Mouse (Mus musculus) embryonic facial prominence, embryonic 11.5 days (tissue): ENCODE results near the gene Spryd3. TPM values are rescaled to one million over a fixed set of nuclear protein-coding genes. Genes with fewer than 3 reads are reported as not detected.

Source experiments
- ATAC-seq: fragments of 200-750 bp; cut with Nextera tagmentation; replicated peaks from 2 replicates; pipeline ENCODE4 v1.8.0; 2017; ENCODE audit warnings: low read depth; ENCODE audit not compliant: insufficient number of reproducible peaks, low FRiP score, low TSS enrichment
- DNase-seq: peaks from one replicate; pipeline ENCODE4 v3.0.0-alpha.2; 2015; ENCODE audit warnings: low spot score
- H3K27ac ChIP-seq: fragments of 300-500 bp; sonication (generic); replicated peaks from 2 replicates; pipeline ENCODE4 v1.5.1; 2014; ENCODE audit warnings: mild to moderate bottlenecking, low read depth, low read length, control low read depth
- H3K27me3 ChIP-seq: fragments of 300-500 bp; sonication (generic); 2 replicates; pipeline ENCODE4 v1.6.1; 2014; ENCODE audit warnings: mild to moderate bottlenecking, low read length, moderate library complexity, mixed read lengths; ENCODE audit not compliant: control insufficient read depth, insufficient read depth
- H3K36me3 ChIP-seq: fragments of 300-500 bp; sonication (generic); replicated peaks from 2 replicates; pipeline ENCODE4 v1.6.1; 2014; ENCODE audit warnings: low read depth, mild to moderate bottlenecking, low read length, moderate library complexity, mixed read lengths; ENCODE audit not compliant: control insufficient read depth, insufficient read depth
- H3K4me1 ChIP-seq: fragments of 300-500 bp; sonication (generic); 2 replicates; pipeline ENCODE4 v1.6.1; 2014; ENCODE audit warnings: low read length, mixed read lengths; ENCODE audit not compliant: control insufficient read depth, insufficient read depth
- H3K4me2 ChIP-seq: fragments of 300-500 bp; sonication (generic); 2 replicates; pipeline ENCODE4 v1.6.1; 2014; ENCODE audit warnings: low read depth, mild to moderate bottlenecking, control low read depth, low read length, moderate library complexity
- H3K4me3 ChIP-seq: fragments of 300-500 bp; sonication (generic); 2 replicates; pipeline ENCODE4 v1.5.1; 2014; ENCODE audit warnings: low read depth, low read length, control low read depth
- H3K9ac ChIP-seq: fragments of 300-500 bp; sonication (generic); replicated peaks from 2 replicates; pipeline ENCODE4 v1.6.1; 2014; ENCODE audit warnings: mild to moderate bottlenecking, control low read depth, low read length
- H3K9me3 ChIP-seq: fragments of 300-500 bp; sonication (generic); replicated peaks from 2 replicates; pipeline ENCODE4 v1.6.1; 2016; ENCODE audit warnings: mild to moderate bottlenecking, low read length, inconsistent platforms, mixed read lengths; ENCODE audit not compliant: control insufficient read depth
- WGBS: fragments of 180-500 bp; shearing (Covaris S2); extraction: QIAGEN DNeasy Blood & Tissue Kit; methylation state at CpG from one replicate; pipeline ENCODE4 v1.1.7; 2014; 5-methylcytosine and 5-hydroxymethylcytosine counted together
- polyA plus RNA-seq: library from polyadenylated mRNA; unstranded; fragments of >200 nt; fragmentation: Nextera tagmentation; extraction: Ambion mirVana; gene quantifications from 2 replicates; pipeline ENCODE4 v1.2.1, GENCODE M21; 2014

The Spryd3 gene
- polyA plus RNA-seq, 1 experiment from 2014 or later: 8.2 TPM

DNA sequence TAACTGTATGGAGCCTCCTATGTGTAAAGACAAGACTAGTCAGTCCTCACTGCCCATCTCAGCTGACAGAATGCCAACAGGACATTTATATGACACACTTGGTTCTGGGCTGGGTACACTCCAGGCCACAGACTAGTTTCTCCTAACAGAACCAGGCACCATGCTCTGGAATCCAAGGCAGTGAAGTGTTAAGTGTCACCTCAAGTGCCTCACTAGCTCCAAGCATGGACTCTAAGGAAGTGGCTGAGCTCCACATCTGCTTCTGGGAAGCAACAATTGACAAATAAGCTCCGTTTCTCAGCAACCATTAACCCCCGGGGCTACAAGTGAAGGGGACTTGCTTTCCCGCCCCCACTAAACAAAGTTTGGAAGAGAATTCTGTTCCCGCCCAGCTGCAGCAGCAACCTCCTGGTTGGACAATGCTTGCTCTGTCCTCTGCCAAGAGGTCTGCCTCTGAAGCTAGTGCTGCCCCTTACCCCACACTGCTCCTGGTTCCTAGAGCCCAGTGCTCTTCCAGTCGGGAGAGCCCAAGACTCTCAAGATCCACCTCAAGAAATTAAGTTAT, 38.0 kb downstream of the Spryd3 start:
- H3K9me3 ChIP-seq: no peaks in the 10 kb centered on the region
- ATAC-seq (no peak), DNase-seq (peak; percentile 66)
- H3K9ac ChIP-seq: no peak overlapping the region
- H3K4me1 ChIP-seq: peaks cover 28% of the 10 kb centered on the region
- H3K27me3 ChIP-seq: no peaks in the 10 kb centered on the region
- H3K27ac ChIP-seq: no peak overlapping the region
- no peak overlapping the region for H3K4me3 ChIP-seq
- 20% methylated on average over 5 of the region's 5 CpGs for WGBS
- peaks cover 20% of the 10 kb centered on the region for H3K36me3 ChIP-seq
- H3K4me2 ChIP-seq: no peak overlapping the region

DNA sequence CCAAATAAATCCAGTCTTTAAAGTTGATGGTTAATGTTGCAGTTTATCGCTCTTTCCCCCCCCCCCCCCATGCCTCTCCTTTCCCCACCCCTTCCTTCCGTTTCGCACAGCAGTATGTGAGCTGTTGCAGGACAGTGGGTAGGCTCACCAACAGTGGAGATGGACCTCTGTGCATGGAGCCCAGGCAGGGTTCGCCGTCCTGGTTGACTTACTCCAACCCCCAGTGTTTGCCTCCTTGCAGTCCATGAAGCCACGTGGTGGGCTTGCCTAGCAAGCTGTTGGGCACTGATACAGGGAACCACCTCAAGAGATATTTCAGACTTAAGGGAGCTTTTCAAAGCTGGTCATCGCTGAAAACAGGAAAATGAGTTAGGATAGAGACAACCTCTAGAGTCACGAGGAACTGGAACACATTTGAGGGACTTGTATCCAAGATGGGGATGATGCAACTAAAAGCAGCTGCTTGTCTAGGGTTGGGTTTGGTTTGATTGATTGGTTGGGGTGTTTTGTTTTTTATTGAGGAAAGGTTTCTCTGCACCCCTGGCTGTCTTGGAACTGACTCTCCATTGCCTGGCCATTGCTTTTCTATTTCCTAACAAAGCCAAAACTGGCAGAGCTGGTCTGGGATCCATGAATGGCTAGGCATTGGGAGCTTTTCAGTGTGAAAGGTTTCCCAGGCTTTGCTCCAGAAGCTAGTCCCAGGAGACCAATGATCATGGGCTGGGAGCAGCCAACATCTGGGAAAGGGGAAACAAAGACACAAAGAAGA, 38.7 kb downstream of the Spryd3 start:
- no peak for DNase-seq
- Histone ChIP-seq H3K4me2 (no peak overlapping the region), H3K36me3 (peaks cover 20% of the 10 kb centered on the region), H3K9me3 (no peaks in the 10 kb centered on the region), H3K4me1 (peaks cover 20% of the 10 kb centered on the region), H3K27ac (no peak overlapping the region), H3K27me3 (no peaks in the 10 kb centered on the region), H3K9ac (no peak overlapping the region), H3K4me3 (no peak overlapping the region)
- WGBS: 75% methylated on average over 7 of the region's 8 CpGs
- no peak for ATAC-seq

DNA sequence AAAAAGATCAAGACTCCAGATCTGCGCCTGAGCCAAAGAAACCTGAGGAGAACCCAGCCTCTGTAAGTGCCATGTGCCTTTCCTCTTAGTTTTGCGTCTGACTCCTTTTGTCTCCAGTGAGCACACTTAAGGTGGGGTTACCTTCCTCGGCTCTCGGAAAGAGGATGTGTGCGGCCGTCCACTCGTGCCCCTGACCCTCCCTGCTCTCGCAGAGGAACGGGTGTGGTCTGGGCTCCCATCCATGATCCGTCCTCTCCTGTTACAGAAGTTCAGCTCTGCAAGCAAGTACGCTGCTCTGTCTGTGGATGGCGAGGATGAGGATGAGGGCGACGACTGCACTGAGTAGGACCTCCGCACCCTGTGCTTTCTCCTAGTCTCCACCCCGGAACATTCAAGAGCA, 41.0 kb downstream of the Spryd3 start:
- Histone ChIP-seq H3K4me2 (no peak overlapping the region), H3K9ac (no peak overlapping the region), H3K27me3 (no peaks in the 10 kb centered on the region), H3K4me1 (peaks cover 5% of the 10 kb centered on the region; the same call in 1 of the 2 replicates), H3K27ac (no peak overlapping the region), H3K36me3 (peaks cover 25% of the 10 kb centered on the region), H3K4me3 (no peak overlapping the region), H3K9me3 (no peaks in the 10 kb centered on the region)
- WGBS: 88% methylated on average over 16 of the region's 16 CpGs
- ATAC-seq (no peak), DNase-seq (no peak)

DNA sequence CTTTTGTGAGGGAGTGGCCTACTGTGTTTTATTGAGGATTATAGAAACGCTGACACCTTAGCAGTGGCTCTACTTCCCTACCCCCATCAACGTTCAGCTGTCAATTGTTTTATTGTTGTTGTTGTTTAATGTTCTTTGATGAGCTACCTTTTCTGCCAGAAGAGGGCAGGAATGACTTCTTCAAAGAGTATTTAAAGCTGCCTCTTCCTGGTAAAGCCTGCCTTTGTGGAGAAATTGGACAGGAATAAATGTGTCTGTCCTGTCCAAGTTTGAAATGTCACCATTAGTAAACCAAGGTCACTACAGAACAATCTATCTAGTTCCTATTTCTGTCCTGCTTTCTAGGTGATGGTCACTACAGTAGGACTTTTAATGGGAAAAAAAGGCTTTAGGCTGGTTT, 41.9 kb downstream of the Spryd3 start:
- DNase-seq (no peak), ATAC-seq (no peak)
- WGBS: 71% methylated on average over 2 of the region's 2 CpGs
- Histone ChIP-seq H3K4me2 (no peak overlapping the region), H3K9me3 (no peaks in the 10 kb centered on the region), H3K4me1 (peaks cover 3% of the 10 kb centered on the region; the same call in 1 of the 2 replicates), H3K36me3 (peaks cover 25% of the 10 kb centered on the region), H3K27me3 (no peaks in the 10 kb centered on the region), H3K9ac (no peak overlapping the region), H3K4me3 (no peak overlapping the region), H3K27ac (no peak overlapping the region)

DNA sequence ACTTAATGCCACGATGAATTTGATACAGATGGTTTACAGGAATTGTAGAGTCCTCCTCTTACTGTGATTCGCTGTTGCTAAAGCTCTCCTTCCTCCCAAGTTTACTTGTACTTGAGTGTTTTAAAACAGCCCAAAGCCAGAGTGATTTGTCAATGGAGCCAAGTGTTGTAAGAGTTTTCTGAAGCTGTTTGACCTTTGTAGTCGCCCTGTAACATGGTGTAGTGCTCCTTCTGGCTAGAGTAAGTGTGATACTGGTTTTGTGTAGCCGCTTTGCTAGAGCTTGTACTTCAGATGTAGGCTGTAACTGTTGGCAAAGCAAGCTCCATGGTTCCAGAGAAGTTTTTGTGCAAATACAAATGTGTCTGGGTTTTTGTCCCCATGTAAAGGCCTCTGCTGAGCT, 43.8 kb downstream of the Spryd3 start:
- WGBS: 88% methylated on average over 4 of the region's 4 CpGs
- H3K36me3 ChIP-seq: peaks cover 30% of the 10 kb centered on the region
- no peak overlapping the region for H3K27ac ChIP-seq
- DNase-seq (no peak), ATAC-seq (no peak)
- no peak overlapping the region for H3K9ac ChIP-seq
- no peaks in the 10 kb centered on the region for H3K9me3 ChIP-seq
- H3K4me2 ChIP-seq: no peak overlapping the region
- no peak overlapping the region for H3K4me3 ChIP-seq
- H3K4me1 ChIP-seq: no peaks in the 10 kb centered on the region
- no peaks in the 10 kb centered on the region for H3K27me3 ChIP-seq

DNA sequence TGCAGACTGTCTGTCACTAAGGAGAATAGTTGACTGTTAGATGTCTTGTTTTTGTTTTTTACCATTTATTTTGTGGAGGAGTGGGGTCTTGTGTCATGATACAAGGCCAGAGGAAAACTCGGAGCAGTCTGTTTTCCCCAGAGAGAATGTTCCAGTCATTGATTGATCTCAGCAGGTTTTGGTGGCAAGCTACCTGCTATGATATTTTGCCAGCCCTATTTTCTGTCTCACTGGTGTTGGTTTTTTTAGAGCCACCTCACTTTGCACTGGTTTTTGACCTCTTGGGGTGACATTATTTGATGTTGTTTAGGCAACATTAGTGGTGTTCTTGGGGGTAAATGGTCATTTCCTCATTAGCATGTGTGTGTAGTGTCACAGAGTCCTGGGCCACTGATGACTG, 44.3 kb downstream of the Spryd3 start:
- H3K4me3 ChIP-seq: no peak overlapping the region
- no peak overlapping the region for H3K27ac ChIP-seq
- no peaks in the 10 kb centered on the region for H3K9me3 ChIP-seq
- H3K4me2 ChIP-seq: no peak overlapping the region
- H3K36me3 ChIP-seq: peaks cover 31% of the 10 kb centered on the region
- no peaks in the 10 kb centered on the region for H3K4me1 ChIP-seq
- no peak for ATAC-seq
- 80% methylated on average over 1 of the region's 1 CpGs for WGBS
- H3K9ac ChIP-seq: no peak overlapping the region
- DNase-seq: no peak
- H3K27me3 ChIP-seq: no peaks in the 10 kb centered on the region

DNA sequence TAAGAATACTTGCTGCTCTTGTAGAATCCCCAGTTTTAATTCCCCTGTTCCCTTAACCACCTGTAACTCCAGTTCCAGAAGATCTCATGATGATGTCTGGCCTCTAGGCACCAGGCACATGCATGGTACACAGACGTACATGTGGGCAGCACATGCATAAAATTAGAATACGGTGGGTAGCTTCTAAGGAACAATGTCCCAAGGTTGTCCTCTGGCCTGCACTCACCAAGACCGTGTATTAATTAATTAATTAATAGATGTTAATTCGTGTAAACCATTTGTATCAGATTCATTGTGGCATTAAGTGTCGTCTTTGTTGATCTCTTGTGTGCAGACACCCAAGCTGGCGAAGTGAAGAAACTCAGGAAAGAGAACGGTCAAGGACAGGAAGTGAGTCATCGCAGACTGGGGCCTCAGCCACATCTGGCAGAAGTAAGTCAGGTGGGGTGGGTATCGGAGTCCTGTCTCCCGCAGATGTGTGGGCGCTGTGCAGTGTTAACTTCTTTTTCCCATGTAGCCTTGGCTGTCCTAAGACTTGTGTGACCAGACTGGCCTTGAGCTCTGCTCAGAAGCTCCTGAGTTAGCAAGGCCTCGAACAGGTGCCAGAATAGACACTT, 44.9 kb downstream of the Spryd3 start:
- Histone ChIP-seq H3K27me3 (no peaks in the 10 kb centered on the region), H3K4me2 (no peak overlapping the region), H3K9me3 (no peaks in the 10 kb centered on the region), H3K36me3 (peaks cover 31% of the 10 kb centered on the region), H3K27ac (no peak overlapping the region), H3K4me3 (no peak overlapping the region), H3K9ac (no peak overlapping the region), H3K4me1 (no peaks in the 10 kb centered on the region)
- 86% methylated on average over 12 of the region's 12 CpGs for WGBS
- DNase-seq (no peak), ATAC-seq (no peak)

DNA sequence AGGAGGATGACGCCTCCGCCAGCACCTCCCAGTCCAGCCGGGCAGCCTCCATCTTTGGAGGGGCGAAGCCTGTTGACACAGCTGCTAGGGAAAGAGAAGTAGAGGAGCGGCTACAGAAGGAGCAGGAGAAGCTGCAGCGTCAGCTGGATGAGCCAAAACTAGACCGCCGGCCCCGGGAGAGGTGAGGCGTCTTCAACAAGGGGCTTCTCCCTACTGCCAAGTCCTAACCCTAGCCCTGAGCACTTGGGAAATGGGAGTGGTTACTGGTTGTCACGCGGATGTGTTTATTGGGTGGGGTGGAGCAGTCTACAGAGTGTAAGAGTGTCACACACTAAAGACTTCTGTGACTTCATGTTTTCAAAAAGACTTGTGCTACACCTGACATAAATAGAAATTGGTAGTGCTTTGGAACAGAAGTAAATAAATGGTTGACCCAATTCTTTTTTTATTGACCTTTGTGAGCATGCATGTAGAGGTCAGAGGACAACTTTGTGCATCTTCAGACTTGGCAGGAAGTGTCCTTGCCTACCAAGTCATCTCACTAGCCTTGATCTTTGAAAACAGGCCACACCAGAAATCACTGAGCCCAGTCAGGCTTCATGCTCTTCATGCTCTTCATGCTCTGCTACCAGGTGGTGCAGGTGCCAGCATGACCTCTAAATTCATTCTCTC, 46.0 kb downstream of the Spryd3 start:
- WGBS: 82% methylated on average over 12 of the region's 12 CpGs
- Histone ChIP-seq H3K27ac (no peak overlapping the region), H3K9ac (no peak overlapping the region), H3K4me3 (no peak overlapping the region), H3K4me1 (no peaks in the 10 kb centered on the region), H3K9me3 (no peaks in the 10 kb centered on the region), H3K36me3 (peaks cover 23% of the 10 kb centered on the region), H3K27me3 (no peaks in the 10 kb centered on the region), H3K4me2 (no peak overlapping the region)
- ATAC-seq (no peak), DNase-seq (no peak)
